Mouse (Mus musculus) cerebellum, adult 2 months (tissue): Measurements from ENCODE around the gene Plppr4.
A peak's percentile ranks its signal among the peaks of the same experiment; 100 is the strongest.

ENCODE experiments used
- CTCF ChIP-seq: fragments of 200-500 bp; IDR thresholded peaks from 2 replicates; pipeline ENCODE4 v1.5.1; 2011; ENCODE audit warnings: low read depth, mild to moderate bottlenecking, control low read depth, low read length, moderate library complexity, borderline replicate concordance; ENCODE audit not compliant: insufficient read depth
- POLR2A ChIP-seq: fragments of 200-500 bp; IDR thresholded peaks from 2 replicates; pipeline ENCODE4 v1.6.1; 2011; ENCODE audit warnings: low read length, control low read depth, borderline replicate concordance; ENCODE audit not compliant: insufficient read depth

- peak; percentile 37; the same call in 1 of the 2 replicates for TF ChIP-seq POLR2A
- no peak for TF ChIP-seq CTCF
Observed at GRCm38 (mm10) chr3:117359686-117360521, 772 bp downstream of the Plppr4 start.
